Mouse (Mus musculus): ENCODE data around the gene Lrrc8b. TPM values are rescaled to one million over a fixed set of nuclear protein-coding genes. Genes with fewer than 3 reads are reported as not detected.

The Lrrc8b gene
- total and polyA plus RNA-seq, 3 experiments = 7.4 to 14.0 TPM; not detected in 1

- no peaks in the 10 kb centered on the region for H3K79me2 ChIP-seq (ENCODE audit: control insufficient read depth, insufficient read depth, low read length, poor library complexity)
- H3K27me3 ChIP-seq (ENCODE audit: control insufficient read depth in 1 of 2, insufficient read depth in 2 of 2, low read length in 2 of 2) = no peaks in the 10 kb centered on the region
- peaks cover 0 to 16% of the 10 kb centered on the region in 2 experiments; a peak in 2 of 4 replicates for H3K36me3 ChIP-seq (ENCODE audit: control insufficient read depth in 1 of 2, insufficient read depth in 2 of 2, low read length in 2 of 2)
- no peak overlapping the region for H3K4me3 ChIP-seq (ENCODE audit: control insufficient read depth in 1 of 2, insufficient read depth in 1 of 2, low read depth in 2 of 2, low read length in 2 of 2)
- peak; percentile 81 for DNase-seq (ENCODE audit: low read depth, low spot score)
- H3K9ac ChIP-seq (ENCODE audit: control insufficient read depth, low read depth, low read length, poor library complexity, severe bottlenecking) = 0 out of 2 replicates have a peak overlapping the region, but pooled peaks have one; percentile 14
- H3K9me3 ChIP-seq (replicated peaks; ENCODE audit: insufficient read depth, low read length) = no peaks in the 10 kb centered on the region
- no peak overlapping the region for H3K27ac ChIP-seq (ENCODE audit: control insufficient read depth, low read depth, low read length)
- TF ChIP-seq TCF12 (IDR thresholded peaks at IDR 0.05; ENCODE audit: low read depth, low read length) = no peak
- no peak for TF ChIP-seq ZKSCAN1 (IDR thresholded peaks at IDR 0.05; ENCODE audit: low read depth, low read length)
- no peak for TF ChIP-seq POLR2A (IDR thresholded peaks at IDR 0.05; ENCODE audit: control insufficient read depth in 1 of 2, insufficient read depth in 1 of 2, low read depth in 1 of 2, low read length in 2 of 2, poor library complexity in 1 of 2)
- TF ChIP-seq GATA1 (IDR thresholded peaks at IDR 0.05; ENCODE audit: low read depth, low read length) = no peak
- peak; percentile 97 for TF ChIP-seq ZC3H11A (IDR thresholded peaks at IDR 0.05; ENCODE audit: low read depth, low read length)
- TF ChIP-seq RAD21 (IDR thresholded peaks at IDR 0.05; ENCODE audit: low read depth, low read length) = peak; percentile 95
- TF ChIP-seq SMC3 (IDR thresholded peaks at IDR 0.05; ENCODE audit: low read depth, low read length) = peak; percentile 96
- TF ChIP-seq CTCF (IDR thresholded peaks at IDR 0.05 in 2 of 3, conservative IDR thresholded peaks at IDR 0.05 in 1 of 3; ENCODE audit: control insufficient read depth in 1 of 3, insufficient read depth in 1 of 3, low read depth in 2 of 3, low read length in 3 of 3, poor library complexity in 1 of 3, severe bottlenecking in 1 of 3) = peak; percentile 71 to 92 (median 73)
- H3K4me1 ChIP-seq (ENCODE audit: control insufficient read depth in 1 of 2, insufficient read depth in 2 of 2, low read length in 2 of 2) = peaks cover 11% of the 10 kb centered on the region in 2 experiments
These were observed 10.6 kb upstream of the Lrrc8b start for GRCm38 (mm10) chr5:105404961-105405360.

- Histone ChIP-seq H3K4me1 (ENCODE audit: control insufficient read depth in 1 of 2, insufficient read depth in 2 of 2, low read length in 2 of 2) (peaks cover 16 to 29% of the 10 kb centered on the region in 2 experiments), H3K27me3 (ENCODE audit: control insufficient read depth in 1 of 2, insufficient read depth in 2 of 2, low read length in 2 of 2) (no peaks in the 10 kb centered on the region), H3K27ac (ENCODE audit: control insufficient read depth, low read depth, low read length) (no peak overlapping the region), H3K9me3 (replicated peaks; ENCODE audit: insufficient read depth, low read length) (no peaks in the 10 kb centered on the region), H3K79me2 (ENCODE audit: control insufficient read depth, insufficient read depth, low read length, poor library complexity) (no peaks in the 10 kb centered on the region), H3K36me3 (ENCODE audit: control insufficient read depth in 1 of 2, insufficient read depth in 2 of 2, low read length in 2 of 2) (peaks cover 0 to 23% of the 10 kb centered on the region in 2 experiments; a peak in 2 of 4 replicates), H3K4me3 (ENCODE audit: control insufficient read depth in 1 of 2, insufficient read depth in 1 of 2, low read depth in 2 of 2, low read length in 2 of 2) (no peak overlapping the region), H3K9ac (ENCODE audit: control insufficient read depth, low read depth, low read length, poor library complexity, severe bottlenecking) (no peak overlapping the region)
- TF ChIP-seq RAD21 (IDR thresholded peaks at IDR 0.05; ENCODE audit: low read depth, low read length) = no peak
- TF ChIP-seq CHD1 (IDR thresholded peaks at IDR 0.05; ENCODE audit: low read depth, low read length) = no peak
- TF ChIP-seq BHLHE40 (IDR thresholded peaks at IDR 0.05; ENCODE audit: borderline replicate concordance, low read depth, low read length) = no peak
- no peak for TF ChIP-seq GATA1 (IDR thresholded peaks at IDR 0.05; ENCODE audit: low read depth, low read length)
- no peak for TF ChIP-seq CTCF (IDR thresholded peaks at IDR 0.05 in 2 of 3, conservative IDR thresholded peaks at IDR 0.05 in 1 of 3; ENCODE audit: control insufficient read depth in 1 of 3, insufficient read depth in 1 of 3, low read depth in 2 of 3, low read length in 3 of 3, poor library complexity in 1 of 3, severe bottlenecking in 1 of 3)
- TF ChIP-seq MAZ (IDR thresholded peaks at IDR 0.05; ENCODE audit: low read depth, low read length) = no peak
- TF ChIP-seq RCOR1 (IDR thresholded peaks at IDR 0.05; ENCODE audit: low read depth, low read length) = no peak
- TF ChIP-seq ZKSCAN1 (IDR thresholded peaks at IDR 0.05; ENCODE audit: low read depth, low read length) = no peak
- TF ChIP-seq SMC3 (IDR thresholded peaks at IDR 0.05; ENCODE audit: low read depth, low read length) = no peak
- TF ChIP-seq EP300 (IDR thresholded peaks at IDR 0.05; ENCODE audit: low read depth in 1 of 2, low read length in 2 of 2) = no peak
- no peak for TF ChIP-seq KAT2A (conservative IDR thresholded peaks at IDR 0.05; ENCODE audit: low read depth, low read length)
- TF ChIP-seq ETS1 (IDR thresholded peaks at IDR 0.05; ENCODE audit: low read depth, low read length) = no peak
- no peak for TF ChIP-seq E2F4 (IDR thresholded peaks at IDR 0.05; ENCODE audit: borderline replicate concordance, low read depth, low read length)
- no peak for TF ChIP-seq USF1 (IDR thresholded peaks at IDR 0.05; ENCODE audit: low read depth, low read length)
- no peak for TF ChIP-seq JUND (IDR thresholded peaks at IDR 0.05; ENCODE audit: low read depth, low read length)
- TF ChIP-seq TBP (IDR thresholded peaks at IDR 0.05; ENCODE audit: low read depth, low read length) = no peak
- DNase-seq (ENCODE audit: low read depth, low spot score) = no peak
These were observed 7.9 kb upstream of the Lrrc8b start for GRCm38 (mm10) chr5:105407661-105408060.
